Mouse (Mus musculus): ENCODE measurements around the gene Emx1.

The Emx1 gene

DNA sequence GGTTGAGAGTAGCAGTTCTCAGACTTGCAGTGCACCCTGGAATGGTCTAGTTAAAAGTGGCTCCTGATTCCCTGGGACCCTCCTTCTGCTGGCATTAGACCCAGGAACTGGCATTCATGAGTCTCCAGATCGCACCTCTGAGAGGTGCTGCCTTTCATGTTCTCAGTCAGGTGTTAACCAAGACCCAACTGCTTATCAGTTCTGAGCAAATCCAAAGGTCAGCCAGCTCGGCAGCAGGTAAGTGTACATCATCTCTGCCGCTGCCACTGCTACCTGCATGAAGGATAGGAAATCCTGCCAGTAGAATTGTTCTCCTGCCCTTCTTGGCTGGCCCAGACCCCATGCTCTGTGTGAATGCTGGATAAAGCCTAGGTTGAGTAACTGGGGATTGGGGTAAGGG lies 43.5 kb downstream of the Emx1 start:
- DNase-seq (ENCODE audit: low spot score) = no peak

DNA sequence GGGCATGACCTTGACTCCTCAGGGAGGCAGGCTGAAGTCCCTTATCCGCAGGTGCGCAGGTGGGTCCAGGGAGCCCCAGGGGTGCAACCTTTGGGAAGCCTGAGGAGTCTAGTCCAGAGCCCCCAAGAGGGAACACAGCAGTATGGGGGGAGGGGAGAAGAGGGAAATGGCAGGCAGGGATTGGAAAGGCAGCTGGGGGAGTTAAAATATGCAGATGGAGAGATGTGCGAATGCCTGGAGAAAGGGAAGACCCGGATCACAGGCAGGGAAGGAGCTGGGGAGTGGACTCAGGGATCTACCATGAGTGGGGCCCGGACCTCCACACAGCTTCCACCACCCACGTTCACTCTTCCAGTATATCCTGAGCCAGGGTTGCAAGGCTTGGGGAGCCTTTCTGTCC lies 44.2 kb downstream of the Emx1 start:
- no peak for DNase-seq (ENCODE audit: low spot score)

DNA sequence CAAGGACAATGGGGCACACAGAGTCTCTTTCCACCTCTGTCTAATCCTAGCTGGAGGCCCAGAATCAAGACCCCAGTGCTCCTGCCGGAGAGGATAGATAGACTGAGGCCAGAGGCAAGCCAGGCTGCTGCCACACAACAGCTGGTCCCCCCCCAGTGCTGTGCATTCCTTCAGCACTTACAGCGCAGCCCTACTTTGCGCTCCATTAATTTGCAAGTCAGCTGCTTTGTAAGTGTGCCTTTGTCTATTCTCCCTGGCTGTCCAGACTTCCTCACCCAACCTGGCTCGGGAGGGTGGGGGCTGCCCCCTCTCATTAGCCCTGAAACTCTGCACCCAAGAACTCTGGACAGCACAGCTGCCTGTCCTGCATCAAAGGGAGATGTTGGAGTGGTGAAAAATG lies 44.8 kb downstream of the Emx1 start:
- DNase-seq (ENCODE audit: low spot score) = no peak

DNA sequence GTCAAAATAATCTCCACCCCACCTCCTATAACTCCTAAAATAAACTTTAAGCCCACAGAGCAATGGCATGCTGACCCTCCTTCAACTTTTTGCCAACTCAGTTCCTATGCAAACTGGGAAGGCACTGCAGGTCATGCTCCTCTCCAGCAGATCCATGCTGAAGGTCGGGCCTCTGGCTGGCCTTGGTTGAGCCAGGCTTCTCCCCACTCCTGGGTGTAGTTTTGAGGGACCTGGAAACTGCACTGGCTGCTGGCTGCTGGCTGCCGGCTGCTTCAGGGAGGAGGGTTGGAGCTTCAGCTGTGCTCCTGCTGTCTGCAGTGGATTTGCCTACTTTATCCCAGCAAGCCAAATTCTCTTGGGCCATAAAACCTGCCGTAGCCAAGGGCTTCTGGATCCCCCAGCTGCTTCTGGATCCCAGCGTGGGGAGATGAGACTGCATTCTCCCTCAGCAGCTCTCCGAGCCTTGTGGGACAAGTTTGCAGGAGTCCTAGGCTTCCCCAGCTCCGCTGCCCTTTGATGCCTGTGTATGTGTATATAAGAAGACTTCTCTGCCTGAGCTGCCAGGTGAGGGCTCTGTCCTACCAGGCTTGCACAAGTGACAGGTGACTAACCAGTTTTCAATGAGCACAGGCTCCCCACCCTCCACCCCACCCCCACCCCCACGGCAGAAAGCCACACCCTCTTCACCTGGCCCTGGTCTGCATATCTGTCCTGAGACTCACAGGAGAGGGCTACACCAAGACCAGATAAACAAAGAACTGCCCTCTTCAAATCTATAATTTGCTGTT lies 45.8 kb downstream of the Emx1 start:
- DNase-seq (ENCODE audit: low spot score) = no peak

DNA sequence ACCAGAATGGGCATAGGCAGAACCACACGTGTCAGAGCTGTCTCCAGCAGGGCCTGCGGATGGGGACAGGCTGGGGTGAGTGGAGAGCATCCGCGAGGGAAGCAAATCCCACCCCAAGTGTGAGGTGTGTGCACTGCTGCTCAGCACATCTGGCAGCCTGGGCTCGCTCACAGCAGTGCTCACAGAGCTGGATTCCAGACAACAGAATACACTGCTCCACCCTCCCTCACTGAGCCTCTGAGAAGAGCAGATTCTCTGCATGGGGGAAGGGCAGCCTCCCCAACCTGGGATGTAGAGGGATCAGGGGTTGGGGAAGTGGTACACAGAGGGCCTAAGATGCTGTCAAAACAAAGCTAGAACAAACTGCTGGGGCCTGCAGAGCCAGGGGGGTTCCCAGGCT lies 47.6 kb downstream of the Emx1 start:
- no peak for DNase-seq (ENCODE audit: low spot score)

DNA sequence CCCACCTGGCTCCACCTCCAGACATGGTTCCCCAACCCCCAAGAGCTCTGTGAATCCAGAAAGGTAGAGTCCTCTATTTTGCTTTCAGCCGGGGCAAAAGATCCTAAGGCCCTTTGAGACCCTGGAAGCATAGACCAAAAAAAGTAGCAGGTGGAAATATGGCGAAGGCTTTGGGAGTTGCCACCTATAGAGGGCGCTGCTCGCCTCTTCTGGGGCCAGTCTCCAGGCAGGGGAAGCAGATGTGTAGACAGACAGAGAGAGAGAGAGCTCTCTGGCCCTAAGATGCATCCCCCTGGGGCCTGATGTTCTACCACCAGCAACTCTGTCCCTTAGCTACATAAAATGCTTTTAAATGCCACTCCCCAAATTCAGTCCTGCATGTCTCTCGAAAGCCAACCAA lies 49.8 kb downstream of the Emx1 start:
- DNase-seq (ENCODE audit: low spot score) = no peak

DNA sequence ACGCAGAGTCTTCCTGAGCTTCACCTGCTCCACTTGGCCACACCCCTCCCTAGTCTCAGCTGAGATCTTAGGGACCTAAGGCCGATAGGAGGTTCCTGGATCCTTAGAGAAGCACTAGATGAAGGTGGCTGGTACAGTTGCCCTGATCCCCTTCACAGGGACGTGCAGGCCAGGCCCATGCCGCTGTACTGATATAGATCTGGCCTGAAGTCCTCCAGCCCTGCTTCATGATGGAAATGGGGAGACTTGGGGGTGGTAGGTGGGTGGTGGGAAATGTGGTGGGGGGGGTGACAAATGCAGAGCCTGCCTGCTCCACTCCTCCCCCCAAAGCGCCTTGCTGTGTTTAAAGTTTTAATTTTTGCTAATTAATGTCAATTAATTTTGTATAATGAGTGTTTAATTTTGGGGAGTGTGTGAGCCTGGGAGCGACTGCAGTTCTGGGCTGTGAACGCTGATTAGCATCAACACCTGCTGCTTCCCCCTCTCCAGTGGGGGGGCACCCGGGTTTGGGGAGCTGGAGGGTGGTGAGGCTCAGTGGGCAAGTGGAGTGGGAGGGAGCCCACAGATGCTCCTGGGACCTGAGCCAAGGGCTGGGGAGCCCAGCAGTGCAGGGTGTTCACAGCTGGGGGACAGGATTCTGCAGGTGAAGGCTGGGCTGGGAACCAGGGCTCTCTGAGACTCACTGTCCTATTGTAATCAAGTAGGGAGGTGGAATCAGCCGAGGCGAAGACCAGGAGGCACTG lies 50.5 kb downstream of the Emx1 start:
- no peak for DNase-seq (ENCODE audit: low spot score)

DNA sequence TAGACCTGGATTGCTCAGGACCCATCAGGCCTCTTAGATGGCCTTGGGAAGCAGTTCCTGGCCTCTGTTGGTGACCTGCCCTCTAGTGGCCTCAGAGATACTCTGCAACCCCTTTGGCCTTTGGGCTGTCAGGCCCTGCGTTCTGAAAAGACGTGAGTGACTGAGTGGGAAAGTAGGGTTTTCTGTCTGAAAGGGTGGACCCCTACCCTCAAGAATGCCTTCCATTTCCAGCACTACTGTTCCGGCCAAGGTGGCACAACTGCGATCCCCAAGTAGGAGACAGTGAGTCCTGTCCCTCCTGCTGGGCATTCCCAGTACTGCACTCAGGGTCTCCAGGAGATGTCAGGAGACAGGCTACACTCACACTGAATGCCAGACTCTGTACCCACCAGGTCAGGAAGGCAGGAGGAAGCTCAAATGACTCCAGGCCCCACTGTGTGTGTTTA lies 51.8 kb downstream of the Emx1 start:
- peak; percentile 81 for DNase-seq (ENCODE audit: low spot score)

DNA sequence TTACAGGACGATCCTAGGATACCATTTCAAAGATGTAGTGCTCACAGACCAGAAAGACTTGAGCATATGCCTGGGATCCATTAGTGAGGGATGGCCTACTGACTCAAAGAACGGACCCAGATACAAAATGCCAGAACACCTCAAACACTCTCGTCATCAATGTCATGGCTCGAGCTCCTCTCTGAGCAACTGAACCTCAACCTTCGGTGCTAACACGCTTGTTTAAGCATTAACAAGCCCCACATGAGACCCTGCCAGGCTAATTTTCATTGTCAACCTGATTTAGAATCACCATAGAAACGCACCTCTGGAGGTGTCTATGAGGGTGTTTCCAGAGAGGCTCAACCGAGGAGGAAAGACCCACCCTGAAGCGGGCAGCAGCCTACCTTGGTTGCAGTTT lies 62.6 kb downstream of the Emx1 start:
- no peak for DNase-seq (ENCODE audit: low spot score)

DNA sequence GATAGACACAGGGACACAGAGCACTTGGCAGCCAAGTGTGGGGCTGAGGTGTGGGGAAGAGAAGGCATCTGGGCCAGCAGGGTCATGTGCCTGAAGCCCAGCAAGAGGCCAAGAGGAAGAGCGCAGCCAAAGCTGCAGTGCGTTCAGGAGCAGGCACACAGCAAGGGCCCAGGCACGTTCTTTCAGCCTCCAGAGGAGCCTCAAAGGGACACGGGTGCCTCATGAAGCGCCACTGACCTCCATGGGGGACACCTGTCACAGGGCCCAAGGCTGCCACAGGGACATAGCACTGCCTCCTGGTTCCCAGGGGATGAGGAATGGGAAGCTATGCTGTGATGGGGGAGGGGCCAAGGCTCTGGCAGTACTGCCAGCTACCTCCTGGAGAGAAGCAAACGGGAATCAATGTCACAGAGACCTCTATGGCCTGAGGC lies 63.6 kb downstream of the Emx1 start:
- no peak for DNase-seq (ENCODE audit: low spot score)

DNA sequence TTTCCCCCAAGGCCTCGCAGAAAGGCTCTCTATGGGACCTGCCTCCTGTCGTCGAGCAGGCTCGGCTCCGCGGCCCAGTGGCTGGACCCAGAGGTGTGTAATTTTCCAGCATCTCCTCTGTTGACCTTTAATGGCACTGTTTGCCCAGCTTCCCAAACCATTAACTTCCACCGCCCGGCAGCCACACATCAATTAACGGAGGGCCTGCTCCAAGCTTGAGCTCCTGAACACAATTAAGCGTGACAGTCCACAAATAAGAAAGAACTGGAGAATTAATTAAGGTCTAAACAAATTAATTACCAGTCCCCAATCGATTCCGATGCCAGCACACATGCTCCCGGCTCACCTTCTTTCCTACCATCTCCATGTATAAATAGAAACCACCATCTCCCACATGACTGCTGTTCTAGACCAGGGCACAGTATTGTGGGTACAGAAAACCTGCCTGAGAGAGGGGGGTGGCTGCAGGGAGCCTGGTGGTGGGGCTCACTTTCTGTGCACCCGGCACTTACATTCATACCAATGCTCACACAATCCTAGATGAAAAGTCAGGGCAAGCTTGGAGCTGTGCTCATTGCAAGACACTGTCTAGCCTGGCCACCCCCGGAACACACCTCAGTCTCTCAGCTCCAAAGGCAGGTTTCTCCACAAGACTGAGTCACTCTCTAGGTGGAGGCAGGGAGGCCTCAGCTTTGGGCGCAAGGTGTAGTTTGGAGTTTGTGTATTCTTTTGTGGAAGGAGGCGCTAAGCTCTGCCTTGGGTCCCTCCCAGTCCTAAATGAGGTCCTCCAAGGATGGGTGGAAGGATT lies 65.2 kb downstream of the Emx1 start:
- DNase-seq (ENCODE audit: low spot score) = no peak

DNA sequence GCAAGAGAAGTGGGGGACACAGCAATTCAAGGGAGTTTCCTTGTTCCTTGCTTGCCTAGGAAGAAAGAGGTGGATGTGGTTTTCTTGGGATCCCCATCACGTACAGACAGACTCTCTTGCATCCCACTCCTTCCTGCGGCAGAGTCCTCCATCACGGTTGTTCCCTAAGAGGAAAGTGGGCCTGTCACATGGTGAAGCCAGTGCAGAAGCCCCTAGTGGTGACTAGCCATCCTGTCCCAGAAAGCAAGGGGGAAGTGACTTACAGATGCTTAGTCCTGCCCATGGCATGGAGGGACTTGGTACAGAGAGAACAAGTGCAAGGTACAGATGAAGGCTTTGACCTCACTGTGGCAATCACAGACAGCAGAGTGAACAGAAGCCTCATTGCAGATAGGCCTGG lies 66.0 kb downstream of the Emx1 start:
- DNase-seq (ENCODE audit: low spot score) = no peak
